Mouse (Mus musculus) bone marrow, adult 2 months (tissue): ENCODE data around the gene Abca3.

Experiments
- CTCF ChIP-seq: fragments of 200-500 bp; IDR thresholded peaks from 2 replicates; pipeline ENCODE4 v1.5.1; 2011; ENCODE audit warnings: low read length, control low read depth; ENCODE audit not compliant: control insufficient read depth, insufficient read depth
- POLR2A ChIP-seq: fragments of 200-500 bp; IDR thresholded peaks from 2 replicates; pipeline ENCODE4 v1.6.1; 2011; ENCODE audit warnings: low read depth, mild to moderate bottlenecking, control low read depth, low read length, borderline replicate concordance; ENCODE audit not compliant: control insufficient read depth

DNA sequence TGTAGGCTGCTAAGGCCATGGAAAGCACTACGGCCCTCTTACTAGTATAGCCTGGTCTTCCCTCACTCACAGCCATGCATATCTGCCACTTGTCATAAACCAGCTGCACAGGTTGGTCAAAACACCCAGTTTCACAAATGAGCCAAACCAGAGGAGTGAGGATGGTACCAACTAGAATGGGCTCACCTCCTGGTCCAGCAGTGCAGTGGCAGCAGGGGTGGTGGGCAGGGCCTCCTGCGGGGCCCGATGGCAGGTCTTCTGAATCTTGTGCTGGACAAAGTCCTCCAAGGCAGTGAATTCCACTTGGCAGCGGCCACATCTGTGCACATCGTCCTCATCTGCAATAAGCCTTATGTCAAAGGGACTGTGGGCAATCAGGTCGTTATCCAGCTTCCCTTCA lies 99.5 kb downstream of the Abca3 start:
- no peak for TF ChIP-seq CTCF
- TF ChIP-seq POLR2A, result no peak
